Mouse (Mus musculus) embryo, embryonic 10 days (tissue): ENCODE measurements at regions not wholly inside any gene's neighbourhood (a gene's known extent, or its start where the extent isn't known, plus 50 kb on each side); places are given as distances from the start of the nearest gene placed in this dataset.

Experiments
- DNase-seq: peaks from one replicate; pipeline ENCODE4 v3.0.0-alpha.2; 2015; ENCODE audit warnings: low spot score

- peak; percentile 21 for DNase-seq
Observed at GRCm38 (mm10) chr4:100616161-100616915, 137.7 kb downstream of the Ube2u start.

GRCm38 (mm10) chr4:100616916-100617488 is 138.4 kb downstream of the Ube2u start:
- DNase-seq, result no peak

- no peak for DNase-seq
Observed at GRCm38 (mm10) chr4:100624656-100625055, 146.0 kb downstream of the Ube2u start.

GRCm38 (mm10) chr4:100626551-100626950 is 147.9 kb downstream of the Ube2u start:
- no peak for DNase-seq

- no peak for DNase-seq
Observed at GRCm38 (mm10) chr4:100634388-100634787, 142.1 kb upstream of the Cachd1 start.

GRCm38 (mm10) chr4:100637597-100637996 is 138.9 kb upstream of the Cachd1 start:
- no peak for DNase-seq

GRCm38 (mm10) chr4:100661154-100661553 is 115.3 kb upstream of the Cachd1 start:
- DNase-seq, result no peak

- DNase-seq, result peak; percentile 53
Observed at GRCm38 (mm10) chr4:100664619-100665264, 111.7 kb upstream of the Cachd1 start.

GRCm38 (mm10) chr4:100670553-100670952 is 105.9 kb upstream of the Cachd1 start:
- DNase-seq, result no peak

- no peak for DNase-seq
Observed at GRCm38 (mm10) chr4:100674916-100675315, 101.6 kb upstream of the Cachd1 start.

- no peak for DNase-seq
Observed at GRCm38 (mm10) chr4:100683757-100684156, 92.7 kb upstream of the Cachd1 start.

GRCm38 (mm10) chr4:100700002-100700401 is 76.5 kb upstream of the Cachd1 start:
- no peak for DNase-seq

GRCm38 (mm10) chr4:100700418-100700817 is 76.1 kb upstream of the Cachd1 start:
- no peak for DNase-seq

GRCm38 (mm10) chr4:100705960-100706359 is 70.5 kb upstream of the Cachd1 start:
- DNase-seq, result no peak

GRCm38 (mm10) chr4:100707125-100707524 is 69.3 kb upstream of the Cachd1 start:
- DNase-seq, result no peak

GRCm38 (mm10) chr4:100708247-100708646 is 68.2 kb upstream of the Cachd1 start:
- no peak for DNase-seq

GRCm38 (mm10) chr4:100714240-100714639 is 62.2 kb upstream of the Cachd1 start:
- no peak for DNase-seq

- DNase-seq, result no peak
Observed at GRCm38 (mm10) chr4:100717601-100718000, 58.9 kb upstream of the Cachd1 start.

- peak; percentile 70 for DNase-seq
Observed at GRCm38 (mm10) chr4:100722532-100722931, 53.9 kb upstream of the Cachd1 start.

GRCm38 (mm10) chr4:100723053-100723452 is 53.4 kb upstream of the Cachd1 start:
- DNase-seq, result no peak

- DNase-seq, result no peak
Observed at GRCm38 (mm10) chr4:100725811-100726210, 50.7 kb upstream of the Cachd1 start.

- DNase-seq, result no peak
Observed at GRCm38 (mm10) chr4:100726496-100726895, 50.0 kb upstream of the Cachd1 start.
